Mouse (Mus musculus): ENCODE measurements around the gene Olfr108. TPM values are rescaled to one million over a fixed set of nuclear protein-coding genes. Genes with fewer than 3 reads are reported as not detected.

Gene Olfr108
- not detected in 2 replicates for polyA plus RNA-seq (2016; fragmentation: Nextera tagmentation; extraction: Ambion mirVana)

DNA sequence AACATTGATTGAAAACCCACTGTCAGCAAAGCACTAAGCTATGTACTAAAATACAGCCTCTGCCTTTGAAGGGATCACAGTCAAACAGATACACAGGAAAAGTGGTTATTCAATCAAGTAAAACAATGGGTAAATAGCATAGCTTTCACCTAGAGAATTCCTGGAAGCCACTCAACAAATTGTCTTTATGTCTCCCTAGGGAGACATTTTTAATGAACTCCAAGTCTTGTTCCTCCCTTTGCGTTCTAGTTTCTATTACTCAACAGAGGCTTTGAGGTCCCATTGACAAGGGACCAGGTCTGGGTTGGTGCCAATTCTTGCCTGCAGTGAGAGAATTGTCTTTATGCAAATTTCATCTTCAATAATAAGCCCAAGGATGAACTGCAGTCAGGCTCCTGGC is at the start of gene Olfr108:
TSS of gene Olfr108 (plus strand) at position 301 of the 400 bp plus-strand sequence.
- no peaks in the 10 kb centered on the region for H3K27me3 ChIP-seq (ENCODE audit: poor library complexity, severe bottlenecking)
- no peaks in the 10 kb centered on the region for H3K9me3 ChIP-seq
- no peak within 1 kb of the TSS for H3K4me3 ChIP-seq
- no peaks in the 10 kb centered on the region for H3K4me1 ChIP-seq
- H3K27ac ChIP-seq, result no peak within 1 kb of the TSS
- WGBS, result 91% methylated on average over 1 of the region's 1 CpGs
- no peak for DNase-seq (ENCODE audit: extremely low spot score, low spot score)
- H3K36me3 ChIP-seq (replicated peaks), result no peaks in the 10 kb centered on the region

DNA sequence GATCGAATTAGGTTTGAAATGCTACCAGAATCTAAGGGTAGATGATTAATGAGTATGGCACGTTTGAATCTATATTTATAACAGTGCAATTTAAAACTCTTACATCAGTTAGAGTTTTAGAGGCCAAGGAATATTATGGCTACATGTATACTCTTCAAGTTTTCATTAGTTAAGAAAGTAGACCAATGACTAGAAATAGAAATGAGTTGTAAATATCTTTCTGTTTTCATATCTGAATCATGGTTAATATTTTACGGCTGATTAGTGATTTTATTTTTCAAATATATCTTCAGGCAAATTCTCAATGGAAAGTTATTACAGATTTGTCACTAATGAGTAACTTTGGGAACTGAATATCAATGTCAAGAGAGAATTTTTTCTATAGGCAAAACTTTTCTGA is 46.4 kb upstream of the Olfr108 start, which contains the start of gene Olfr107:
TSS of gene Olfr107 (plus strand) at position 301 of the 400 bp plus-strand sequence.
- Histone ChIP-seq H3K27ac (no peak within 1 kb of the TSS), H3K4me3 (no peak within 1 kb of the TSS), H3K36me3 (replicated peaks) (no peaks in the 10 kb centered on the region), H3K4me1 (no peaks in the 10 kb centered on the region), H3K27me3 (ENCODE audit: poor library complexity, severe bottlenecking) (no peaks in the 10 kb centered on the region), H3K9me3 (no peaks in the 10 kb centered on the region)
- no peak for DNase-seq (ENCODE audit: extremely low spot score, low spot score)
- 81% methylated on average over 3 of the region's 3 CpGs for WGBS

DNA sequence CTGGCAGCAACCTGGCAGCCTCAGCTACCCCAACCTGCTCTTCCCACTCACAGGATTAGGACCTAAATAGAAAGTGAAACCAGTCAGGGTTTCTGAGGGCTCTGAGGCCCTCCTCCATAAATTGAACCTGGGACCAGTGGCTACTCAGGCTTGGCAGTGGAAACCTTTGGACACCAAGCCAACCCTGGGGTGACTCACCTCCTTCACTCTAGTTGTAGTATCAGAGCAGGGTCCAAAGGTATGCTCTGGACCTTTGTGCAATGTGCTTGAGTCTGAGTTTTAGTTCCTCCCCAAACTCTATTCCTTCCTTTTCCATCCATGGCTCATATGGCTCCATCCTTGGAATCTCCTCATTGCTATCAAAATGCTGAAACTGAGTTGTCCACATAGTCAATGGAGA is 31.9 kb upstream of the Olfr108 start:
- Histone ChIP-seq H3K4me3 (no peak overlapping the region), H3K9me3 (peaks cover 5% of the 10 kb centered on the region; the same call in 1 of the 2 replicates), H3K27ac (no peak overlapping the region), H3K4me1 (no peaks in the 10 kb centered on the region), H3K36me3 (replicated peaks) (no peaks in the 10 kb centered on the region), H3K27me3 (ENCODE audit: poor library complexity, severe bottlenecking) (no peaks in the 10 kb centered on the region)
- DNase-seq (ENCODE audit: extremely low spot score, low spot score), result no peak

DNA sequence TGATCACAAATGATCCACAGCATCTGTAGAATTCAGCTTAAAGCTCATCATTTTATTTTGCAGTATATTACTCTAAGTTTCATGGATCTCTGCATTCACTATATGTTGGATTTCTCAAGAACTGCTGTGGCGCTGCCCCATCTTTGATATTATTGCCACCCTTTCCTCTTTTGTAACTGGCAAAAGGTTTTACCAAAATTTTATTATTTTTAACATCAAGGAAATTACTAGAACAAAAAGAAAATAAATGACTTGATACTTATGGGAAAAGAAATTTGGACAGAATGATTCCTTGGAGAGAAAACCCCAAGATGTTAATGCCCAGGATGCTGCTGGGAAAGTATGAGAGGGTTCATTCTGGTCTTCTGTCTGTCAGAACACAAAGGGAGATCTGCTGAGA is 13.3 kb downstream of the Olfr108 start, which contains the start of gene Olfr109:
TSS of gene Olfr109 (plus strand) at position 301 of the 400 bp plus-strand sequence.
- H3K4me3 ChIP-seq, result no peak within 1 kb of the TSS
- no peak for DNase-seq (ENCODE audit: extremely low spot score, low spot score)
- H3K4me1 ChIP-seq, result no peaks in the 10 kb centered on the region
- H3K27ac ChIP-seq, result no peak within 1 kb of the TSS
- no peaks in the 10 kb centered on the region for H3K36me3 ChIP-seq (replicated peaks)
- no peaks in the 10 kb centered on the region for H3K27me3 ChIP-seq (ENCODE audit: poor library complexity, severe bottlenecking)
- no peaks in the 10 kb centered on the region for H3K9me3 ChIP-seq
- WGBS, result 92% methylated on average over 1 of the region's 1 CpGs

DNA sequence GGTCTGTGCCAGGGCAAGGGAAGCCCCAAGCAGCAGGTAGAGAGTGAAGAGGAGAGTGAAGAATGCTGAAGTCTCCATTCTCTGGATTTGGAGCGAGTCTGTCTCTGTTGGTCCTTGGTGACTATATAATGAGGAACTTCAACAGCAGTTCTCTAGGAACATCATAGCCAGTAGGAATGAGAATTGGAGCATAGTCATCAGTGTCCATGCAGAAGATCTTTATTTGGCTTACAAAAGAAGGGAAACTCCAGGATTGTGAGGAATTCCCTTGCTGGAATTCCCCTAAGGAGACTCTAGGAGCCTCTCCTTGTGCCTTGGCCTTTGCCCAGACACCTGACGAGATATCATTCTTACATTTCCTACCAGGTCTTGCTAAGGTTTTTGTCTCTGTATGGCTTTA is 38.2 kb downstream of the Olfr108 start, which contains the start of gene H2-M2:
TSS of gene H2-M2 (minus strand) at position 101 of the 400 bp plus-strand sequence.
- Histone ChIP-seq H3K36me3 (replicated peaks) (no peaks in the 10 kb centered on the region), H3K27me3 (ENCODE audit: poor library complexity, severe bottlenecking) (no peaks in the 10 kb centered on the region), H3K4me3 (no peak within 1 kb of the TSS), H3K9me3 (peaks cover 4% of the 10 kb centered on the region; the same call in 1 of the 2 replicates), H3K4me1 (no peaks in the 10 kb centered on the region), H3K27ac (no peak within 1 kb of the TSS)
- DNase-seq (ENCODE audit: extremely low spot score, low spot score), result no peak
- WGBS, result 82% methylated on average over 2 of the region's 2 CpGs

DNA sequence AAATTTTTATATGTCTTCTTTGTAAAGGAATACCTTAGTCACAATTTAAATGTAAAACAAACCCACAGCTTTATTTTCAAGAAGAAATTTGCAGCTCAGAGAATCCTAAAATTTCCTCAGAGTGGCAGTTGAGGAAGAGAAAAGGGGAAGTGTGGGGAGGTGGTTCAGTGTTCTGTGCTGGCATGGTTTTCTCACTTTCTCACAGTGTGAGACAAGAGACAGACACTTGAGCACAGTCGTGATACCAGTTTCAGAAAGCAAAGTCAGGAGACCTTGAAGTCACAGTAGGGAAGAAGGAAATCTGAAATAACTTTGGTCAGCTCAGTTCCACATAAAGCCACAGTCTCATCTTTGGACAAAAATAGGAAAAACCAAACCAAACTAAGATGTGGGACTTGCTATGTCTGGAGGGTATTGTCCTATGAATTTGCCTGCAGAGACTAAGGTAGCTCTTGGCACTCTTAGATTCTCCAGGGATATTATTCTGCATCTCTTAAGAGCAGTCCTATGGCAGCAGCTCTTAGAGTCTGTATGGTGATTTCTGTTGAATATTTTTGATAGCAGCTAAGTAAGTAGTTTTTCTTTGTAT is 46.7 kb downstream of the Olfr108 start, which contains the start of gene Olfr110:
TSS of gene Olfr110 (plus strand) at position 539 of the 589 bp plus-strand sequence.
- Histone ChIP-seq H3K9me3 (no peaks in the 10 kb centered on the region), H3K36me3 (replicated peaks) (no peaks in the 10 kb centered on the region), H3K27me3 (ENCODE audit: poor library complexity, severe bottlenecking) (no peaks in the 10 kb centered on the region), H3K4me1 (no peaks in the 10 kb centered on the region), H3K27ac (no peak within 1 kb of the TSS), H3K4me3 (no peak within 1 kb of the TSS)
- 69% methylated on average over 1 of the region's 1 CpGs for WGBS
- no peak for DNase-seq (ENCODE audit: extremely low spot score, low spot score)

Other genes with a start within 250 kb of the Olfr108 start
- not detected in 2 replicates for gene Olfr94, start 244.5 kb upstream of the Olfr108 start, polyA plus RNA-seq (2016; fragmentation: Nextera tagmentation; extraction: Ambion mirVana)
- gene Olfr95, start 232.4 kb upstream of the Olfr108 start, polyA plus RNA-seq (2016; fragmentation: Nextera tagmentation; extraction: Ambion mirVana), result not detected in 2 replicates
- gene Olfr96, start 225.3 kb upstream of the Olfr108 start, polyA plus RNA-seq (2016; fragmentation: Nextera tagmentation; extraction: Ambion mirVana), result not detected in 2 replicates
- not detected in 2 replicates for gene Olfr97, start 208.2 kb upstream of the Olfr108 start, polyA plus RNA-seq (2016; fragmentation: Nextera tagmentation; extraction: Ambion mirVana)
- gene Olfr98, start 181.7 kb upstream of the Olfr108 start, polyA plus RNA-seq (2016; fragmentation: Nextera tagmentation; extraction: Ambion mirVana), result not detected in 2 replicates
- 1.9 and 2.6 TPM in 2 replicates for gene H2-M3, start 175.3 kb upstream of the Olfr108 start, polyA plus RNA-seq (2016; fragmentation: Nextera tagmentation; extraction: Ambion mirVana)
- gene Olfr99, start 162.0 kb upstream of the Olfr108 start, polyA plus RNA-seq (2016; fragmentation: Nextera tagmentation; extraction: Ambion mirVana), result not detected in 2 replicates
- gene Olfr101, start 141.2 kb upstream of the Olfr108 start, polyA plus RNA-seq (2016; fragmentation: Nextera tagmentation; extraction: Ambion mirVana), result not detected in 2 replicates
- gene Olfr102, start 128.4 kb upstream of the Olfr108 start, polyA plus RNA-seq (2016; fragmentation: Nextera tagmentation; extraction: Ambion mirVana), result not detected in 2 replicates
- not detected in 2 replicates for gene Olfr103, start 105.8 kb upstream of the Olfr108 start, polyA plus RNA-seq (2016; fragmentation: Nextera tagmentation; extraction: Ambion mirVana)
- gene Olfr104-ps, start 85.9 kb upstream of the Olfr108 start, polyA plus RNA-seq (2016; fragmentation: Nextera tagmentation; extraction: Ambion mirVana), result not detected in 2 replicates
- gene Olfr105-ps, start 66.4 kb upstream of the Olfr108 start, polyA plus RNA-seq (2016; fragmentation: Nextera tagmentation; extraction: Ambion mirVana), result not detected in 2 replicates
- gene Olfr106-ps, start 55.1 kb upstream of the Olfr108 start, polyA plus RNA-seq (2016; fragmentation: Nextera tagmentation; extraction: Ambion mirVana), result not detected in 2 replicates
- not detected in 2 replicates for gene Olfr107, start 46.3 kb upstream of the Olfr108 start, polyA plus RNA-seq (2016; fragmentation: Nextera tagmentation; extraction: Ambion mirVana)
- gene Olfr109, start 13.4 kb downstream of the Olfr108 start, polyA plus RNA-seq (2016; fragmentation: Nextera tagmentation; extraction: Ambion mirVana), result not detected in 2 replicates
- not detected in 2 replicates for gene H2-M2, start 38.1 kb downstream of the Olfr108 start, polyA plus RNA-seq (2016; fragmentation: Nextera tagmentation; extraction: Ambion mirVana)
- gene Olfr110, start 47.0 kb downstream of the Olfr108 start, polyA plus RNA-seq (2016; fragmentation: Nextera tagmentation; extraction: Ambion mirVana), result not detected in 2 replicates
- gene Olfr111, start 62.5 kb downstream of the Olfr108 start, polyA plus RNA-seq (2016; fragmentation: Nextera tagmentation; extraction: Ambion mirVana), result not detected in 2 replicates
- not detected in 2 replicates for gene Olfr112, start 124.0 kb downstream of the Olfr108 start, polyA plus RNA-seq (2016; fragmentation: Nextera tagmentation; extraction: Ambion mirVana)
- not detected in 2 replicates for gene Olfr113, start 132.2 kb downstream of the Olfr108 start, polyA plus RNA-seq (2016; fragmentation: Nextera tagmentation; extraction: Ambion mirVana)
- gene Olfr114, start 147.3 kb downstream of the Olfr108 start, polyA plus RNA-seq (2016; fragmentation: Nextera tagmentation; extraction: Ambion mirVana), result not detected in 2 replicates
- gene Olfr115, start 181.6 kb downstream of the Olfr108 start, polyA plus RNA-seq (2016; fragmentation: Nextera tagmentation; extraction: Ambion mirVana), result not detected in 2 replicates
- gene Olfr116, start 181.7 kb downstream of the Olfr108 start, polyA plus RNA-seq (2016; fragmentation: Nextera tagmentation; extraction: Ambion mirVana), result not detected in 2 replicates
- not detected in 2 replicates for gene Olfr117, start 218.3 kb downstream of the Olfr108 start, polyA plus RNA-seq (2016; fragmentation: Nextera tagmentation; extraction: Ambion mirVana)
- not detected in 2 replicates for gene Olfr118, start 221.5 kb downstream of the Olfr108 start, polyA plus RNA-seq (2016; fragmentation: Nextera tagmentation; extraction: Ambion mirVana)